8 mouse cellular contexts compared by ENCODE assay signal in the genomic region with DNA sequence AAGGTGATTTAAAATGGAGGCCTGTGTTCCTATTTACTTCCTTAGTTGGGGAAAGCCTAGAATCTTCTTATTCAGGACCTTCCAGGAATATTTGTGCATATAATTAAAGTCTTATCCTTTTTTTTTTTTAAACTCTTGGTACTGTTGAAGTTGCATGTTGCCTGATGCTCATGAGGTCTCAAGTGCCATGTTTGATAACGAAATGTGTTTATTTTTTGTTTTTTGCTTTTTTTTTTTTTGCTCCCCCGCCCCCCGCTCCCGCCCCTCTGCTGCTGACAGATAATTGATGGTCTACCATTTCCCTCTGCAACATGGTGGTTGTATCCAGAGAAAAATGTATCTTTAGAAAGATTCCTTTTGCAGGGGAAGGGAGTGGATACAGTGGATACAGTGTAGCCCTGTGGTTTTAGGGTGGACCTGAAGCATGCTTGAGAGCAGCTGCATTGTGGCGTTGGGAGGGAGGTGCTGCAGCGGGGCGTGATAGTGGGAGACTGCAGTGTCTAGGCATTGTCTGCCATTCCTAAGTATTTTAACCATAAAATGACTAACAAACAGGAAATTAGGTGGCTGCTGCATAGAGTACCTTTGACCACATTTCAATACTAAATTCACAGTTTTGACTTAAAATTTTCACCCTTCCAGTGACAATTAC. TPM values are rescaled to one million over a fixed set of nuclear protein-coding genes. Genes with fewer than 3 reads are reported as not detected.
DNase-seq lines count a peak whose midpoint lies in the region; ATAC-seq and TF ChIP-seq lines count a peak whose summit lies in the region.

No protein-coding gene starts in this region.

- peak overlapping the region; percentile 72 for H3K4me2 ChIP-seq in heart, embryonic 13.5 days
- peak overlapping the region; percentile 69 for H3K4me2 ChIP-seq in hindbrain, embryonic 13.5 days
- peak overlapping the region; percentile 21; the same call in 1 of the 2 replicates for H3K4me2 ChIP-seq in midbrain, embryonic 12.5 days (replicated peaks)

- TF ChIP-seq POLR2A in cerebellum, adult 2 months (IDR thresholded peaks at IDR 0.05; ENCODE audit: borderline replicate concordance, insufficient read depth, low read length) = no peak

- H3K4me1 ChIP-seq in heart, embryonic 13.5 days = peaks cover 78% of the 10 kb centered on the region
- peaks cover 76% of the 10 kb centered on the region for H3K4me1 ChIP-seq in hindbrain, embryonic 13.5 days (replicated peaks)
- H3K4me1 ChIP-seq in midbrain, embryonic 12.5 days = peaks cover 61% of the 10 kb centered on the region
- H3K4me1 ChIP-seq in cerebellum, adult 2 months (ENCODE audit: control insufficient read depth, insufficient read depth, low read length) = peaks cover 3% of the 10 kb centered on the region; the same call in 1 of the 2 replicates

- 0 out of 2 replicates have a peak overlapping the region, but pooled peaks have one; percentile 28 for H3K27ac ChIP-seq in heart, embryonic 13.5 days (replicated peaks)
- peak overlapping the region; percentile 72 for H3K27ac ChIP-seq in hindbrain, embryonic 13.5 days
- H3K27ac ChIP-seq in midbrain, embryonic 12.5 days (replicated peaks) = no peak overlapping the region
- H3K27ac ChIP-seq in cerebellum, adult 2 months (ENCODE audit: insufficient read depth, low read length) = no peak overlapping the region

- H3K4me3 ChIP-seq in heart, embryonic 13.5 days = peak overlapping the region; percentile 98
- peak overlapping the region; percentile 98 for H3K4me3 ChIP-seq in hindbrain, embryonic 13.5 days
- H3K4me3 ChIP-seq in midbrain, embryonic 12.5 days = no peak overlapping the region
- H3K4me3 ChIP-seq in cerebellum, adult 2 months (replicated peaks; ENCODE audit: insufficient read depth, low read depth, low read length) = no peak overlapping the region

- no peaks in the 10 kb centered on the region for H3K27me3 ChIP-seq in heart, embryonic 13.5 days (replicated peaks)
- no peaks in the 10 kb centered on the region for H3K27me3 ChIP-seq in hindbrain, embryonic 13.5 days
- H3K27me3 ChIP-seq in midbrain, embryonic 12.5 days = peaks cover 5% of the 10 kb centered on the region; the same call in 1 of the 2 replicates
- H3K27me3 ChIP-seq in cerebellum, adult 2 months (ENCODE audit: control insufficient read depth, insufficient read depth, low read length) = no peaks in the 10 kb centered on the region

- no peak for TF ChIP-seq CTCF in cerebellum, adult 2 months (IDR thresholded peaks at IDR 0.05; ENCODE audit: borderline replicate concordance, insufficient read depth, low read depth, low read length)

- ATAC-seq in heart, embryonic 13.5 days (ENCODE audit: extremely low read depth, insufficient number of reproducible peaks, low FRiP score, low TSS enrichment) = no peak
- no peak for ATAC-seq in hindbrain, embryonic 13.5 days (ENCODE audit: low FRiP score)
- no peak for ATAC-seq in midbrain, embryonic 12.5 days (ENCODE audit: low FRiP score, low read depth)

- H3K9ac ChIP-seq in heart, embryonic 13.5 days = peak overlapping the region; percentile 100
- H3K9ac ChIP-seq in hindbrain, embryonic 13.5 days = peak overlapping the region; percentile 66
- 0 out of 2 replicates have a peak overlapping the region, but pooled peaks have one; percentile 24 for H3K9ac ChIP-seq in midbrain, embryonic 12.5 days (replicated peaks)

- peaks cover 20% of the 10 kb centered on the region for H3K36me3 ChIP-seq in heart, embryonic 13.5 days
- peaks cover 7% of the 10 kb centered on the region; the same call in 1 of the 2 replicates for H3K36me3 ChIP-seq in hindbrain, embryonic 13.5 days
- H3K36me3 ChIP-seq in midbrain, embryonic 12.5 days = no peaks in the 10 kb centered on the region

- WGBS in heart, embryonic 13.5 days = 34% methylated on average over 7 of the region's 7 CpGs
- 48% methylated on average over 7 of the region's 7 CpGs for WGBS in hindbrain, embryonic 13.5 days
- WGBS in midbrain, embryonic 12.5 days = 62% methylated on average over 7 of the region's 7 CpGs
- 69% methylated on average over 7 of the region's 7 CpGs for WGBS in cerebellum, adult 2 months

- no peaks in the 10 kb centered on the region for H3K9me3 ChIP-seq in heart, embryonic 13.5 days
- no peaks in the 10 kb centered on the region for H3K9me3 ChIP-seq in hindbrain, embryonic 13.5 days
- H3K9me3 ChIP-seq in midbrain, embryonic 12.5 days = no peaks in the 10 kb centered on the region

- DNase-seq in heart, adult 9 months (ENCODE audit: low spot score in 2 of 2) = no peak
- DNase-seq in Muller cell, postnatal 12 days (ENCODE audit: inconsistent ontology term) = peak; percentile 53
- no peak for DNase-seq in thymus, postnatal 0 days (ENCODE audit: low spot score)
- DNase-seq in layer of hippocampus, adult 11-12 months (ENCODE audit: low spot score) = no peak
- DNase-seq in cerebellum, adult 2 months = no peak

RNA-seq across cellular contexts. Expression of a gene that starts 13.1 kb away (rescaled TPM):
- 16.0 and 26.6 TPM in 2 replicates for polyA plus RNA-seq in heart, embryonic 13.5 days (2015; fragmentation: Nextera tagmentation; extraction: Ambion mirVana)
- polyA plus RNA-seq in hindbrain, embryonic 13.5 days (2015; fragmentation: Nextera tagmentation; extraction: Ambion mirVana) = 13.1 and 13.9 TPM in 2 replicates
- polyA plus RNA-seq in midbrain, embryonic 12.5 days (2016; fragmentation: Nextera tagmentation; extraction: Ambion mirVana) = 7.4 and 8.8 TPM in 2 replicates
- polyA plus RNA-seq in thymus, postnatal 0 days (2015; fragmentation: Nextera tagmentation; extraction: Ambion mirVana) = 4.1 and 5.4 TPM in 2 replicates
- polyA plus RNA-seq in cerebellum, adult 2 months (2012; rRNA removed) = 0.06 and 0.07 TPM in 2 replicates

RNA-seq across cellular contexts. Expression of a gene that starts 49.2 kb away (rescaled TPM):
- polyA plus RNA-seq in heart, embryonic 13.5 days (2015; fragmentation: Nextera tagmentation; extraction: Ambion mirVana) = 1,244 and 1,252 TPM in 2 replicates
- 1,452 and 1,516 TPM in 2 replicates for polyA plus RNA-seq in hindbrain, embryonic 13.5 days (2015; fragmentation: Nextera tagmentation; extraction: Ambion mirVana)
- polyA plus RNA-seq in midbrain, embryonic 12.5 days (2016; fragmentation: Nextera tagmentation; extraction: Ambion mirVana) = 1,415 and 1,424 TPM in 2 replicates
- 679 TPM in 2 replicates for polyA plus RNA-seq in thymus, postnatal 0 days (2015; fragmentation: Nextera tagmentation; extraction: Ambion mirVana)
- 2,758 and 2,923 TPM in 2 replicates for polyA plus RNA-seq in cerebellum, adult 2 months (2012; rRNA removed)

Comparison
In these comparisons a context has a peak if more than half of its experiments do, and no peak if none do; other contexts are left out.
1. H3K27ac ChIP-seq: peak in heart, embryonic 13.5 days (single experiment) and hindbrain, embryonic 13.5 days (single experiment); none in midbrain, embryonic 12.5 days (single experiment) and cerebellum, adult 2 months (single experiment).
2. H3K4me2 ChIP-seq: peak in every context shown above with its lines; median percentile 72 in heart, embryonic 13.5 days; 69 in hindbrain, embryonic 13.5 days; 21 in midbrain, embryonic 12.5 days.
3. H3K4me3 ChIP-seq: peak in heart, embryonic 13.5 days (single experiment) and hindbrain, embryonic 13.5 days (single experiment); none in midbrain, embryonic 12.5 days (single experiment) and cerebellum, adult 2 months (single experiment).
4. H3K9ac ChIP-seq: peak in every context shown above with its lines; median percentile 100 in heart, embryonic 13.5 days; 66 in hindbrain, embryonic 13.5 days; 24 in midbrain, embryonic 12.5 days.